Mouse (Mus musculus) heart, embryonic 16.5 days (tissue): ENCODE results near the gene Serinc1. TPM values are rescaled to one million over a fixed set of nuclear protein-coding genes. Genes with fewer than 3 reads are reported as not detected.

Experiments used
- polyA plus RNA-seq: library from polyadenylated mRNA; unstranded; fragments of >200 nt; fragmentation: Nextera tagmentation; extraction: Ambion mirVana; gene quantifications from 2 replicates; pipeline ENCODE4 v1.2.1, GENCODE M21; 2015

Serinc1 gene
- polyA plus RNA-seq, 1 experiment from 2014 or later, result 168 TPM

Other genes starting within 250 kb of the Serinc1 start
- gene Hsf2, start 46.1 kb downstream of the Serinc1 start, polyA plus RNA-seq, result 19.8 and 20.4 TPM in 2 replicates
- gene Pkib, start 99.5 kb upstream of the Serinc1 start, polyA plus RNA-seq, result 1.7 and 2.7 TPM in 2 replicates